Mouse (Mus musculus): Measurements from ENCODE around the gene Eral1. TPM values are rescaled to one million over a fixed set of nuclear protein-coding genes. Genes with fewer than 3 reads are reported as not detected.

Eral1 gene
- polyA plus RNA-seq, 2 experiments: 9.8 to 14.9 TPM

- ATAC-seq (ENCODE audit: insufficient read depth) (no peak), DNase-seq (ENCODE audit: low read depth in 3 of 3, low spot score in 3 of 3) (no peak)
- peaks cover 44% of the 10 kb centered on the region for H3K36me3 ChIP-seq (replicated peaks; ENCODE audit: control insufficient read depth, insufficient read depth, low read depth)
- no peak overlapping the region for H3K4me3 ChIP-seq (ENCODE audit: insufficient read depth in 1 of 2, low read depth in 2 of 2, low read length in 2 of 2)
- H3K27me3 ChIP-seq (ENCODE audit: control insufficient read depth, insufficient read depth, low read length): no peaks in the 10 kb centered on the region
- no peaks in the 10 kb centered on the region for H3K9me3 ChIP-seq (ENCODE audit: control insufficient read depth, low read length)
- no peak for TF ChIP-seq EP300 (IDR thresholded peaks at IDR 0.05; ENCODE audit: low read depth)
- TF ChIP-seq CTCF (IDR thresholded peaks at IDR 0.05; ENCODE audit: low read depth): no peak
- 70% methylated on average over 2 of the region's 2 CpGs for WGBS (ENCODE audit: insufficient replicate concordance)
- H3K4me2 ChIP-seq (ENCODE audit: low read depth): peak overlapping the region; percentile 81
- H3K27ac ChIP-seq: no peak overlapping the region
- H3K4me1 ChIP-seq (replicated peaks; ENCODE audit: control insufficient read depth in 2 of 2, insufficient read depth in 2 of 2, low read length in 1 of 2): peaks cover 13 to 14% of the 10 kb centered on the region in 2 experiments
- no peak overlapping the region for H3K9ac ChIP-seq (replicated peaks)
Measured at GRCm38 (mm10) chr11:78030600-78030999, 49.6 kb downstream of the Eral1 start.

GRCm38 (mm10) chr11:78029240-78029639 is 50.9 kb downstream of the Eral1 start:
- no peak overlapping the region for H3K4me3 ChIP-seq (ENCODE audit: insufficient read depth in 1 of 2, low read depth in 2 of 2, low read length in 2 of 2)
- H3K4me2 ChIP-seq (ENCODE audit: low read depth): no peak overlapping the region
- DNase-seq (ENCODE audit: low read depth in 3 of 3, low spot score in 3 of 3): no peak
- peaks cover 47% of the 10 kb centered on the region for H3K36me3 ChIP-seq (replicated peaks; ENCODE audit: control insufficient read depth, insufficient read depth, low read depth)
- H3K9me3 ChIP-seq (ENCODE audit: control insufficient read depth, low read length): no peaks in the 10 kb centered on the region
- WGBS (ENCODE audit: insufficient replicate concordance): 84% methylated on average over 8 of the region's 8 CpGs
- TF ChIP-seq EP300 (IDR thresholded peaks at IDR 0.05; ENCODE audit: low read depth): no peak
- TF ChIP-seq CTCF (IDR thresholded peaks at IDR 0.05; ENCODE audit: low read depth): no peak
- H3K4me1 ChIP-seq (replicated peaks; ENCODE audit: control insufficient read depth in 2 of 2, insufficient read depth in 2 of 2, low read length in 1 of 2): peaks cover 12 to 14% of the 10 kb centered on the region in 2 experiments
- no peaks in the 10 kb centered on the region for H3K27me3 ChIP-seq (ENCODE audit: control insufficient read depth, insufficient read depth, low read length)
- no peak overlapping the region for H3K9ac ChIP-seq (replicated peaks)
- no peak overlapping the region for H3K27ac ChIP-seq
- ATAC-seq (ENCODE audit: insufficient read depth): no peak

- Histone ChIP-seq H3K27me3 (ENCODE audit: control insufficient read depth, insufficient read depth, low read length) (no peaks in the 10 kb centered on the region), H3K4me3 (ENCODE audit: insufficient read depth in 1 of 2, low read depth in 2 of 2, low read length in 2 of 2) (no peak overlapping the region), H3K4me1 (replicated peaks; ENCODE audit: control insufficient read depth in 2 of 2, insufficient read depth in 2 of 2, low read length in 1 of 2) (no peaks in the 10 kb centered on the region), H3K27ac (no peak overlapping the region), H3K9me3 (ENCODE audit: control insufficient read depth, low read length) (no peaks in the 10 kb centered on the region), H3K4me2 (ENCODE audit: low read depth) (no peak overlapping the region), H3K9ac (replicated peaks) (no peak overlapping the region), H3K36me3 (replicated peaks; ENCODE audit: control insufficient read depth, insufficient read depth, low read depth) (peaks cover 83% of the 10 kb centered on the region)
- no peak for TF ChIP-seq EP300 (IDR thresholded peaks at IDR 0.05; ENCODE audit: low read depth)
- TF ChIP-seq CTCF (IDR thresholded peaks at IDR 0.05; ENCODE audit: low read depth): peak; percentile 59
- DNase-seq (ENCODE audit: low read depth in 3 of 3, low spot score in 3 of 3): no peak
- no peak for ATAC-seq (ENCODE audit: insufficient read depth)
- WGBS (ENCODE audit: insufficient replicate concordance): 79% methylated on average over 8 of the region's 8 CpGs
Measured at GRCm38 (mm10) chr11:78023607-78024006, 56.6 kb downstream of the Eral1 start.

MicroRNAs encoded within 50 kb of the gene (microRNA counts, 519-probe panel; counts per million panel counts)
- microRNA mmu-miR-144 (11,254 counts per million, percentile 100 among the panel's probes with 10 or more counts), microRNA mmu-miR-451 (9,283 counts per million, percentile 94 among the panel's probes with 10 or more counts)

Small RNAs within 50 kb of the gene (microRNA-seq; reads per million reads assigned to microRNA genes)
- gene Mir144 (12,278 reads per million, percentile 93 among the genes with 10 or more reads in this experiment), gene Mir451a (not detected), gene Mir451b (not detected)

Other genes with a start within 250 kb of the Eral1 start
- gene Pipox, start 186.3 kb downstream of the Eral1 start, polyA plus RNA-seq (2012; rRNA removed): 15.4 and 15.6 TPM in 2 replicates
- gene Pipox, start 186.3 kb downstream of the Eral1 start, polyA plus RNA-seq (2014; fragmentation: Nextera tagmentation; extraction: Ambion mirVana): 14.1 and 15.6 TPM in 2 replicates
- 0.03 and 0.37 TPM in 2 replicates for gene Sez6, start 149.6 kb downstream of the Eral1 start, polyA plus RNA-seq (2012; rRNA removed)
- 0.05 TPM in 1 of 2 replicates, not detected in the other for gene Sez6, start 149.6 kb downstream of the Eral1 start, polyA plus RNA-seq (2014; fragmentation: Nextera tagmentation; extraction: Ambion mirVana)
- gene Phf12, start 97.6 kb downstream of the Eral1 start, polyA plus RNA-seq (2012; rRNA removed): 19.0 and 19.2 TPM in 2 replicates
- gene Phf12, start 97.6 kb downstream of the Eral1 start, polyA plus RNA-seq (2014; fragmentation: Nextera tagmentation; extraction: Ambion mirVana): 4.3 and 5.7 TPM in 2 replicates
- gene Dhrs13, start 48.1 kb downstream of the Eral1 start, polyA plus RNA-seq (2012; rRNA removed): 8.6 and 9.4 TPM in 2 replicates
- 17.3 and 17.8 TPM in 2 replicates for gene Dhrs13, start 48.1 kb downstream of the Eral1 start, polyA plus RNA-seq (2014; fragmentation: Nextera tagmentation; extraction: Ambion mirVana)
- gene Flot2, start 42.5 kb downstream of the Eral1 start, polyA plus RNA-seq (2012; rRNA removed): 17.9 and 18.3 TPM in 2 replicates
- 16.7 and 20.4 TPM in 2 replicates for gene Flot2, start 42.5 kb downstream of the Eral1 start, polyA plus RNA-seq (2014; fragmentation: Nextera tagmentation; extraction: Ambion mirVana)
- 2.5 and 3.1 TPM in 2 replicates for gene Fam222b, start 14.3 kb upstream of the Eral1 start, polyA plus RNA-seq (2012; rRNA removed)
- gene Fam222b, start 14.3 kb upstream of the Eral1 start, polyA plus RNA-seq (2014; fragmentation: Nextera tagmentation; extraction: Ambion mirVana): 3.8 and 4.1 TPM in 2 replicates
- gene Traf4, start 85.2 kb upstream of the Eral1 start, polyA plus RNA-seq (2012; rRNA removed): 35.1 and 39.9 TPM in 2 replicates
- 17.1 and 18.0 TPM in 2 replicates for gene Traf4, start 85.2 kb upstream of the Eral1 start, polyA plus RNA-seq (2014; fragmentation: Nextera tagmentation; extraction: Ambion mirVana)
- gene Nek8, start 96.3 kb upstream of the Eral1 start, polyA plus RNA-seq (2012; rRNA removed): 9.8 and 10.6 TPM in 2 replicates
- gene Nek8, start 96.3 kb upstream of the Eral1 start, polyA plus RNA-seq (2014; fragmentation: Nextera tagmentation; extraction: Ambion mirVana): 7.4 and 7.8 TPM in 2 replicates
- gene Tlcd1, start 96.3 kb upstream of the Eral1 start, polyA plus RNA-seq (2012; rRNA removed): 47.4 and 69.6 TPM in 2 replicates
- 44.9 and 50.5 TPM in 2 replicates for gene Tlcd1, start 96.3 kb upstream of the Eral1 start, polyA plus RNA-seq (2014; fragmentation: Nextera tagmentation; extraction: Ambion mirVana)
- gene Rpl23a, start 103.2 kb upstream of the Eral1 start, polyA plus RNA-seq (2012; rRNA removed): 628 and 1,347 TPM in 2 replicates
- 1,087 and 1,100 TPM in 2 replicates for gene Rpl23a, start 103.2 kb upstream of the Eral1 start, polyA plus RNA-seq (2014; fragmentation: Nextera tagmentation; extraction: Ambion mirVana)
- 7.1 and 7.7 TPM in 2 replicates for gene Rab34, start 108.0 kb upstream of the Eral1 start, polyA plus RNA-seq (2012; rRNA removed)
- 11.3 and 12.4 TPM in 2 replicates for gene Rab34, start 108.0 kb upstream of the Eral1 start, polyA plus RNA-seq (2014; fragmentation: Nextera tagmentation; extraction: Ambion mirVana)
- 0.08 and 0.16 TPM in 2 replicates for gene Proca1, start 113.0 kb upstream of the Eral1 start, polyA plus RNA-seq (2012; rRNA removed)
- gene Proca1, start 113.0 kb upstream of the Eral1 start, polyA plus RNA-seq (2014; fragmentation: Nextera tagmentation; extraction: Ambion mirVana): 0.23 TPM in 1 of 2 replicates, not detected in the other
- 31.6 and 34.3 TPM in 2 replicates for gene Sdf2, start 165.4 kb upstream of the Eral1 start, polyA plus RNA-seq (2012; rRNA removed)
- 30.7 and 30.8 TPM in 2 replicates for gene Sdf2, start 165.4 kb upstream of the Eral1 start, polyA plus RNA-seq (2014; fragmentation: Nextera tagmentation; extraction: Ambion mirVana)
- 7.4 and 8.4 TPM in 2 replicates for gene Supt6, start 165.6 kb upstream of the Eral1 start, polyA plus RNA-seq (2012; rRNA removed)
- gene Supt6, start 165.6 kb upstream of the Eral1 start, polyA plus RNA-seq (2014; fragmentation: Nextera tagmentation; extraction: Ambion mirVana): 7.4 and 7.8 TPM in 2 replicates
- gene 2610507B11Rik, start 181.4 kb upstream of the Eral1 start, polyA plus RNA-seq (2012; rRNA removed): 17.3 and 20.5 TPM in 2 replicates
- 26.5 and 32.8 TPM in 2 replicates for gene 2610507B11Rik, start 181.4 kb upstream of the Eral1 start, polyA plus RNA-seq (2014; fragmentation: Nextera tagmentation; extraction: Ambion mirVana)
- gene BC030499, start 210.5 kb upstream of the Eral1 start, polyA plus RNA-seq (2012; rRNA removed): 0.17 and 0.25 TPM in 2 replicates
- 0.06 TPM in 1 of 2 replicates, not detected in the other for gene BC030499, start 210.5 kb upstream of the Eral1 start, polyA plus RNA-seq (2014; fragmentation: Nextera tagmentation; extraction: Ambion mirVana)
- 27.8 and 39.7 TPM in 2 replicates for gene Spag5, start 221.1 kb upstream of the Eral1 start, polyA plus RNA-seq (2012; rRNA removed)
- 27.6 and 31.5 TPM in 2 replicates for gene Spag5, start 221.1 kb upstream of the Eral1 start, polyA plus RNA-seq (2014; fragmentation: Nextera tagmentation; extraction: Ambion mirVana)
- 4.2 TPM in 2 replicates for gene Aldoc, start 242.6 kb upstream of the Eral1 start, polyA plus RNA-seq (2012; rRNA removed)
- 6.0 and 6.6 TPM in 2 replicates for gene Aldoc, start 242.6 kb upstream of the Eral1 start, polyA plus RNA-seq (2014; fragmentation: Nextera tagmentation; extraction: Ambion mirVana)
- gene Pigs, start 248.0 kb upstream of the Eral1 start, polyA plus RNA-seq (2012; rRNA removed): 19.6 and 22.0 TPM in 2 replicates
- gene Pigs, start 248.0 kb upstream of the Eral1 start, polyA plus RNA-seq (2014; fragmentation: Nextera tagmentation; extraction: Ambion mirVana): 23.5 and 26.1 TPM in 2 replicates